Mouse (Mus musculus): ENCODE results near the gene Acsl6. TPM values are rescaled to one million over a fixed set of nuclear protein-coding genes. Genes with fewer than 3 reads are reported as not detected.
"Not testable (repeated sequence)": the region's sequence is repeated elsewhere in the genome, so short reads cannot be mapped to it uniquely, and the experiment has no call there.

The Acsl6 gene
- polyA plus RNA-seq, 1 experiment from 2014 or later = 27.6 TPM

DNA sequence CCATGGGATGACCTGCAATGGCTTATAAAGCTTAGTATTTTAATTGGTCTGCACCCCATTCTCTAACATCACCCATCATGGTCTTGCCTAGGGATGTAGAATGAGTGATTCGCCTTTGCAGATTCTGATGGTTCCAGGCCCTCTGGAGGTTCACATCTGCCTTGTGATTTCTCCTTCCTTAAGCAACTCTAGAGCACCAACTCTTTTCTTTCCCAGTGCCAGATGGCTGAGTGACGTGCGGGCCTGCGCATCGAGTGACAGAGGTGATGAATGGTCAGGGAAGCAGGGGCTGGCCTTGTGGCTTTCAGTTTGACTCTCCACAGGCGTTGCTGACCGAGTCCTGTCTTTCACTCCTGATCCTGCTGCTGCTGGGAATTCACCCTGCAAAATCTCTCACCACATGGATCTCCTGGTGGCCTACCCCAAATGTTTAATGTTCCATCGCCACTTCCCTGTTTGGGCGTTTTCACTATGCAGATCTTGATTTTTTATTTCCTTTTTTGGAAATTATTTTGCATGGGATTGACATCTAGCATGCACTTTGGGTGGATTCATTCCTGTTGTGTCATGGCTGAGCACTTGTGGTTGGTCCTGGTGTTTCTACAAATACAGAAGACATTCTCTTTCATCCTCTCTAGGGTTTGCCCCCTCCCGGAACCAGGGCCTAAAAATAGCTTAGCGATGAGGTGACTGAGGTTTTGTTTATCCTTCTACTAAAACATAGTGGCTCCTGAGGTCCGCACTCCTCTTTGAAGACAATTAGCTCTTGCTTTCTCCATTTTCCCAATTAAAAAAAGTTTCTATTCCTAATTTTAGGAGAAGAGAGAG is 9.4 kb upstream of the Acsl6 start:
- Histone ChIP-seq H3K4me3 (no peak overlapping the region), H3K27ac (replicated peaks) (no peak overlapping the region), H3K4me2 (replicated peaks) (no peak overlapping the region), H3K36me3 (no peaks in the 10 kb centered on the region), H3K27me3 (no peaks in the 10 kb centered on the region), H3K9ac (replicated peaks) (no peak overlapping the region), H3K4me1 (no peaks in the 10 kb centered on the region), H3K9me3 (no peaks in the 10 kb centered on the region)
- no peak for ATAC-seq (ENCODE audit: low FRiP score, low read depth)
- WGBS = 79% methylated on average over 12 of the region's 12 CpGs

DNA sequence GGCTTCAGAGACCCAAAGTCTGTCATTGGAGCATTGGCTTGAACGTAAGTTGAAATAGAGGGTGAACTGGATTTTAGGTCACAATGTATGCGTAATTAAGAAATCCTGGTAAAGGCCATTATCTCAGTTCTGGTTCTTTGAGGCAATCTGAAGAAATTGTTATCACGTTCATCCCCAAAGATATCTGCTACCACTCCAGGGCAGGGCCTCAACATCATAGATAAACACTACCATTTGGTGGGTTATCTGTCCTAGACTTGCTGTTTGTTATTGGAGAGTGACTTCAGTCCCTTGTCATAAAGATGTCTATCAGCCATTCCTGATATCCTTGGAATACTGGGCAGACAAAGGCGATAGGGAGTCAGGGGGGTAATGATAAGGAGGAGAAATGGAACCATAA is 7.6 kb upstream of the Acsl6 start:
- H3K27ac ChIP-seq (replicated peaks) = no peak overlapping the region
- H3K4me2 ChIP-seq (replicated peaks) = no peak overlapping the region
- no peaks in the 10 kb centered on the region for H3K27me3 ChIP-seq
- H3K9me3 ChIP-seq = no peaks in the 10 kb centered on the region
- H3K4me1 ChIP-seq = no peaks in the 10 kb centered on the region
- no peaks in the 10 kb centered on the region for H3K36me3 ChIP-seq
- no peak for ATAC-seq (ENCODE audit: low FRiP score, low read depth)
- WGBS = 87% methylated on average over 4 of the region's 4 CpGs
- H3K4me3 ChIP-seq = no peak overlapping the region
- H3K9ac ChIP-seq (replicated peaks) = no peak overlapping the region

DNA sequence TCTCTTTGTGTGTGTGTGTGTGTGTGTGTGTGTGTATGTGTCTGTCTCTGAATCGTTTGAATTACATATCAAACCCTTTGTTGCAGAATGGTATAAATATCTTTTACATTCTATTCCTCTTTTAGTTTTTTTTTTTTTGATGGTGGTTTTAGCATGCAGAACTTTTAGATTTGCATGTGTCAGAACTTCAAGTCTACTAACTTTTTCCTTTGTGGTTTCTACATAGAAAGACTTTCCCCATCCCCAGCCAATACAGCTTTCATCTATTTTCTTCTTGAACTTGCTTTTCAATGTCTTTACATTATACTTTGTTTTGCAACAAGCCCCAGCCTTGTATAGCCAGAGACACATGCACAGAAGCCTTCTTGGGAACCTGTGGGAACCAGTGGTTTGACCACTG is 6.9 kb upstream of the Acsl6 start:
- Histone ChIP-seq H3K27me3 (no peaks in the 10 kb centered on the region), H3K4me3 (no peak overlapping the region), H3K9me3 (no peaks in the 10 kb centered on the region), H3K4me1 (no peaks in the 10 kb centered on the region), H3K36me3 (no peaks in the 10 kb centered on the region), H3K9ac (replicated peaks) (no peak overlapping the region), H3K27ac (replicated peaks) (no peak overlapping the region), H3K4me2 (replicated peaks) (no peak overlapping the region)
- WGBS = 100% methylated on average over 1 of the region's 1 CpGs
- ATAC-seq (ENCODE audit: low FRiP score, low read depth) = no peak

DNA sequence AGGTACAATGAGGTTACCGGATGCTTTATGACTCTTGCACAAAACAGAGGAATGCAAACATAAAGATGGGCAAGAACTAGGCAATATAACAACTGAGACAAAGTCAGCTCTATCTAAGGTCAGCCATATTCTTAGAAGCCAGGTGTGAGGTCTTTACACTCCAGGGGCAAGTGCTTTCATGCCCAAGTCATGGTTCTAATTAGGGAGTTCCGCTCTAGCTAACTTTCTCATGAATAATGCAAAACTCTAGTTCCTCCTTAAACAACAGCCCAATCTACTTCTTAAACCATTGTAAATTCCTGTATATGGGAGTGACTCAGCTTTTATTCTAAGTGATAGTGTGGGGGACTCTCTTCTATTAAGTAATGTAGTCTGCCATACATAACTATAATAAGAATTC is 6.1 kb upstream of the Acsl6 start:
- not testable (repeated sequence) for ATAC-seq (ENCODE audit: low FRiP score, low read depth); H3K9ac ChIP-seq (replicated peaks); H3K36me3 ChIP-seq; H3K4me3 ChIP-seq; H3K4me2 ChIP-seq (replicated peaks); H3K9me3 ChIP-seq; H3K27ac ChIP-seq (replicated peaks); H3K27me3 ChIP-seq; H3K4me1 ChIP-seq
- 88% methylated on average over 2 of the region's 2 CpGs for WGBS

DNA sequence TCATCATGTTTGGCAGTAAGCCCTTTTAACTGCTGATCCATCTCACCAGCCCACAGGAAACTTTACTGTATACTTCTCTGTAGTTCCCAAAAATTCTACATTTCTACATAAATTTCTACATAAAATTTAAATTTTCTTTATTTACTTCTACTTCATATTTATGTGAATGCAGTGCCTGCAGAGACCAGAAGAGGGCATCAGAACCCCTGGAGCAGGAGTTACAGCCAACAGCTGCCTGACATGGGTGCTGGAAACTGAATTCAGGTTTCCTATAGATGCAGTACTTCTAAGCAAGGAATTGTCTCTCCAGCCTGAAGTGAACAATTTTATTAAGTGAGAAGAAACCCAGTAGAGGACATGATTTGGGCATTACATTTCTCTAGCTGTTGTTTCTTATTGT is 4.8 kb upstream of the Acsl6 start:
- Histone ChIP-seq H3K36me3 (no peaks in the 10 kb centered on the region), H3K4me3 (no peak overlapping the region), H3K9me3 (no peaks in the 10 kb centered on the region), H3K4me2 (replicated peaks) (no peak overlapping the region), H3K27ac (replicated peaks) (no peak overlapping the region), H3K27me3 (peaks cover 6% of the 10 kb centered on the region; the same call in 1 of the 2 replicates), H3K4me1 (0 out of 2 replicates have a peak, but pooled peaks cover 5% of the 10 kb centered on the region), H3K9ac (replicated peaks) (no peak overlapping the region)
- ATAC-seq (ENCODE audit: low FRiP score, low read depth) = no peak

DNA sequence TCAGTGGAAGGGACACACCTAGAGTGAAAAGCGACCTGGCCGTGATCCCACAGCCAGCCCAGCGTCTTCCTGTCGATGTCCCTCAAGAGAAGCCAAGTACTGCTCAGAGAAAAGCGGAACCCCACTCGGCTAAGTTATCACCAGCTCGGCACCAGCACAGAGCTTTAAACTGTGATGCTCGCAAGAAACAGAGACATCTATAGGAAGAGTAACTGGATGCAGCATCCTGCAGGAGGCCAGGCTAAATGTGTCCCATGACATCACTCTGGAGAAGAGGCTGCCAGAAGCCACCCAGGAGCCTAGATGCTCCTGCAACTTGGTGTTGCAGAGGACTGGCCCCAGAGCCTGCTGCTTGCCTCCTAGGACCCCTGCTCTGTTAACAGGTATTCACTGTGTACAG is 1.6 kb upstream of the Acsl6 start:
- no peaks in the 10 kb centered on the region for H3K36me3 ChIP-seq
- H3K27ac ChIP-seq (replicated peaks) = no peak overlapping the region
- H3K4me1 ChIP-seq = peaks cover 24% of the 10 kb centered on the region; the same call in 1 of the 2 replicates
- 85% methylated on average over 8 of the region's 8 CpGs for WGBS
- H3K27me3 ChIP-seq = peaks cover 6% of the 10 kb centered on the region; the same call in 1 of the 2 replicates
- no peak overlapping the region for H3K4me3 ChIP-seq
- no peak overlapping the region for H3K4me2 ChIP-seq (replicated peaks)
- no peak overlapping the region for H3K9ac ChIP-seq (replicated peaks)
- no peaks in the 10 kb centered on the region for H3K9me3 ChIP-seq
- no peak for ATAC-seq (ENCODE audit: low FRiP score, low read depth)

DNA sequence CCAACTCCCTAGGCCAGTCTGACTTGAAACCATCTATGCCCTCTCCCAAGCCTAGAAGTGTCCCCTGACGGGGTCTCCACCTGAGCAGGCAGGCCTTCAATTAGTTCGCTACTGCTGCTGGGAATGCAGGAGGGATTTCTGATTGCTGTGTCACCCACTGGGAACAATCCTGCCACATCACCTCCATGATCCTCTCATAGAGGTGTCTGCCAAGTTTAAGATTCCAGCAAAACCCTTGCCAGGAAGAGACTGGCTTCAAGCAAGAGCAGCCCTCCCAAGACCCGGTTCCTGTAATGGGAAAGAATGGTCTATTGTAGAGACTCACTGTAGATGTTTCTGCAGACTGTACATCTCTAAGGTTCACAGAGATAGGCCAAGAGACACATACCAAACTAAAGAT is 992 bp upstream of the Acsl6 start:
- Histone ChIP-seq H3K9ac (replicated peaks) (no peak overlapping the region), H3K4me3 (no peak overlapping the region), H3K27me3 (peaks cover 6% of the 10 kb centered on the region; the same call in 1 of the 2 replicates), H3K9me3 (no peaks in the 10 kb centered on the region), H3K27ac (replicated peaks) (no peak overlapping the region), H3K36me3 (no peaks in the 10 kb centered on the region), H3K4me2 (replicated peaks) (no peak overlapping the region), H3K4me1 (peaks cover 24% of the 10 kb centered on the region; the same call in 1 of the 2 replicates)
- WGBS = 91% methylated on average over 3 of the region's 3 CpGs
- no peak for ATAC-seq (ENCODE audit: low FRiP score, low read depth)

DNA sequence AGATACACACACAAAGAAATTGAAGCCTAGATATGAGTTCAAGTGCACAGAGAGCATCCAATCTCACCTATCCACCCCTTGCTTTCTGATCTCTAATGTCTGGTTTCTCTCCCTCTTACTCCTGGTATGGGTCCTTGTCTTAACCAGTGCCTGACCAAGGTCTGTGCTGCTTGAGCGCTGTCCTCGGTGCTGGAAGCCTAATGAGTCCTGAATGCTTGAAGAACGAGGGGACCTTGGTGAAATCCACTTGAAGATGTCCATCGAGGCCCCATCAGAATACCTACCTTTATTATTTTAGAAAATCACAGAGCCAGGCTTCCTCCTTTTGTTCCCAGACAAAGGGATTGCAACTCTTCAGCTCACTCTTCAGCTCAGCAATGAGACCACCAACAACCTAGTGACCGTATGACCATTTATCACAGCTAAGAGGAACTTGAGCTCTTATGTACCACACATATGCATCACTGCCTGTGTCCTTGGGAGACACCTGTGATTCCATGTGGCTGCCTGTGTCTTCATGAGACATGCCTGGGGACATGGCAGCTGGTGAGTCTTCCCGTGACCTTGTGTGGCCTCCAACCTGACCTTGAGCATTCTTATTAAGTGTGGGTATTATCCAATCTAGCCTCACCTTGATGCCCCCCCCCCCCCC is 396 bp upstream of the Acsl6 start:
- peaks cover 6% of the 10 kb centered on the region; the same call in 1 of the 2 replicates for H3K27me3 ChIP-seq
- peak overlapping the region; percentile 77 for H3K4me2 ChIP-seq (replicated peaks)
- H3K36me3 ChIP-seq = no peaks in the 10 kb centered on the region
- peaks cover 24% of the 10 kb centered on the region; the same call in 1 of the 2 replicates for H3K4me1 ChIP-seq
- peak overlapping the region; percentile 88; the same call in 1 of the 2 replicates for H3K9ac ChIP-seq (replicated peaks)
- WGBS = 20% methylated on average over 6 of the region's 6 CpGs
- H3K27ac ChIP-seq (replicated peaks) = peak overlapping the region; percentile 87
- ATAC-seq (ENCODE audit: low FRiP score, low read depth) = peak; percentile 32
- peak overlapping the region; percentile 79 for H3K4me3 ChIP-seq
- H3K9me3 ChIP-seq = no peaks in the 10 kb centered on the region

DNA sequence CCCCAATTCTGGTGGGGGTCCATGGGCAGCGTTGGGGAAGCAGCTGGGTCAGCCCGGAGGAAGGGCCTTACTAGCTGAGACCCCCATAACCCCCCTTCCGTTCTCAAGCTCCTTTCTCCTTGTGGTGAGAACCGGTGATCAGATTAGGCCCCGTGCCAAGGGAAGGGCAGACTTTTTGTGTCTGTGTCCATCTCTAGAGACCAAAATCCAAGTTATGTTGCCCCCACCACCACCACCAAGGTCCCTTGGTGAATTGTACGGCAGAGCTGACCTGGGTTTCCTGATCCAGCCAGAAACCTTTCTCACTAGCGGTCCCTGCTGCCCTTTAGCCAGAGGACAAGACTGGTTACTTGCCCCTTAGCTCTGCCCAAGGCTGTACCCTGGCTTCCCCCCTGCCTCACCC is 874 bp downstream of the Acsl6 start:
- H3K9ac ChIP-seq (replicated peaks) = peak overlapping the region; percentile 88
- peak overlapping the region; percentile 77 for H3K4me2 ChIP-seq (replicated peaks)
- 1% methylated on average over 7 of the region's 7 CpGs for WGBS
- no peaks in the 10 kb centered on the region for H3K9me3 ChIP-seq
- H3K4me1 ChIP-seq = peaks cover 24% of the 10 kb centered on the region; the same call in 1 of the 2 replicates
- ATAC-seq (ENCODE audit: low FRiP score, low read depth) = no peak; the same call in 1 of the 2 replicates
- H3K36me3 ChIP-seq = no peaks in the 10 kb centered on the region
- H3K4me3 ChIP-seq = peak overlapping the region; percentile 79
- peaks cover 6% of the 10 kb centered on the region; the same call in 1 of the 2 replicates for H3K27me3 ChIP-seq
- peak overlapping the region; percentile 87 for H3K27ac ChIP-seq (replicated peaks)

DNA sequence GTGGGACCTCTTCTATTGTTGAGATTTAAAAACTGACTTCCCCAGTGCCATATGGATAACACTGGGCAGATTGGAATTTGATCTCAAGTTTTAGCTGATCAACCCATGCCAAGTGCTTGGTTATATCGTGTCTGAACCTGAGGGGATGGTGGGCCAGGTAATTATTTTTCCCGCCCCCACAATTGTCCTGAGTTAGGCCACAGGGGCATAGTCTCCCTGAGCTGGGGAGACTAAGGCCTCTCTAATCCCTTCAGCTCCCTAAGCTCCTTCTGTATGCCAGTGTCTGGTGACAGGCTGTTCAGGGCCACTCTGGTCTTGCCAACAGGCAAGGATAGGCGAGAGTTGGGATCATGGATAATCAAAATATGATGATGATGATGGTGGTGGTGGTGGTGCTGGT is 1.7 kb downstream of the Acsl6 start:
- 53% methylated on average over 3 of the region's 3 CpGs for WGBS
- H3K9ac ChIP-seq (replicated peaks) = peak overlapping the region; percentile 39
- H3K4me1 ChIP-seq = peaks cover 24% of the 10 kb centered on the region; the same call in 1 of the 2 replicates
- no peaks in the 10 kb centered on the region for H3K36me3 ChIP-seq
- peak overlapping the region; percentile 52; the same call in 1 of the 2 replicates for H3K27ac ChIP-seq (replicated peaks)
- peak overlapping the region; percentile 79 for H3K4me3 ChIP-seq
- peaks cover 6% of the 10 kb centered on the region; the same call in 1 of the 2 replicates for H3K27me3 ChIP-seq
- no peaks in the 10 kb centered on the region for H3K9me3 ChIP-seq
- ATAC-seq (ENCODE audit: low FRiP score, low read depth) = no peak
- H3K4me2 ChIP-seq (replicated peaks) = peak overlapping the region; percentile 77

DNA sequence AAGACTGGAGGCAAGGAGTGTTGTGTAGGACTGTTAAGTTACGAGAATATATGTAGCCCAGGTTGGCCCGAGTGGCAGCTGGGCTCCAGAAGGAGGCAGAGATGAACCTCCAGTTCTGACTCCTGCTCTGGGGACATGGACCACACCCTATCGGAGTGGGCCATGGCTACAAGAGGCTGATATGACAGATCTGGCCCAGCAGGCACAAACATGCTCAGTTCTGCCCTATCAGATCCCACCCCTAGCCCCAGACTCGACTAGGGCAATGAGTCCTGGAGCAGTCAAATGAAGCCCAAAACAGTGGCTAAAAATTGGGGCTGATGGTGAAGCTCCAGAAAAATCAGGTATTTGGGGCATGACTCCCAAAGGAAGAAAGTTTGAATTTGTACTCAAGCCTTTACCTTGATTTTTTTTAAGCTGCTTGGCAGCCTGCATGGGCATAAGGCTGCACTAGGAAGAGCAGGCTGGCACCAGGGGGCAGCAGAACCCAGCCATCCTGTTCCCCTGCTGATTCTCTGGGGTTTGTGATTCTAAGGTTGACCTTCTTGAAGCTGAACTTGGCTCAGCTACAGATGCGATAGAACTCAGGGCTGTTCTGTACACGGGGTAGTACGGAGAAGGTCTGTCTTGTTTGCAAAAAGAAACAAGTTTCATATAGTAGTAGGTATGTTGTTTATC is 3.7 kb downstream of the Acsl6 start:
- Histone ChIP-seq H3K4me2 (replicated peaks) (no peak overlapping the region), H3K4me1 (peaks cover 42% of the 10 kb centered on the region), H3K36me3 (no peaks in the 10 kb centered on the region), H3K27ac (replicated peaks) (no peak overlapping the region), H3K9me3 (no peaks in the 10 kb centered on the region), H3K9ac (replicated peaks) (no peak overlapping the region), H3K27me3 (peaks cover 5% of the 10 kb centered on the region; the same call in 1 of the 2 replicates), H3K4me3 (no peak overlapping the region)
- WGBS = 82% methylated on average over 7 of the region's 7 CpGs
- ATAC-seq (ENCODE audit: low FRiP score, low read depth) = no peak

DNA sequence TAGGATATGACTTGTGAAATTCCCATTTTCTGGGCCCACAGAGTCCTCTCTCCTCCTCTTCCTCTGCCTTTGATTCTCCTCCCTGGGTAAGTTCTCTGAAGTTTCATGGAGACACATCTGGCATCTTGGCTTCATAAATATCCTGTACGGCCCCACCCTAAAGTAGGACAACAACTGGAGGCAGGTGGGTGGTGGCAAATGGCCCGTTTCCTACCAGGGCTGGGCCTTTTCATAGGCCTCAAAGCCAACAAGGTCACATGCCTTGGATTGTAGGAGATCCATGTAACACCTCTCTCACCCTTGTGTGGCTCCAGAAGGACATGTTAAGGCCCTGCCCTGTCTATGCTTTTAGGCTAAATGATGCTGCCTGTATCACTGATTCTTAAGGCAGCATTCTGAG is 7.0 kb downstream of the Acsl6 start:
- no peak overlapping the region for H3K4me2 ChIP-seq (replicated peaks)
- no peaks in the 10 kb centered on the region for H3K36me3 ChIP-seq
- H3K4me3 ChIP-seq = no peak overlapping the region
- no peak overlapping the region for H3K27ac ChIP-seq (replicated peaks)
- no peaks in the 10 kb centered on the region for H3K9me3 ChIP-seq
- 89% methylated on average over 2 of the region's 2 CpGs for WGBS
- H3K4me1 ChIP-seq = peaks cover 59% of the 10 kb centered on the region
- H3K27me3 ChIP-seq = no peaks in the 10 kb centered on the region
- H3K9ac ChIP-seq (replicated peaks) = no peak overlapping the region
- ATAC-seq (ENCODE audit: low FRiP score, low read depth) = no peak

Data from midbrain, embryonic 12.5 days (tissue).